Mouse (Mus musculus) midbrain, embryonic 14.5 days (tissue): ENCODE results near the gene Trim27. TPM values are rescaled to one million over a fixed set of nuclear protein-coding genes. Genes with fewer than 3 reads are reported as not detected.

Experiments used
- ATAC-seq: fragments of 200-750 bp; cut with Nextera tagmentation; 2 replicates; pipeline ENCODE4 v1.8.0; 2017; ENCODE audit warnings: moderate number of reproducible peaks, moderate library complexity; ENCODE audit not compliant: low FRiP score, low TSS enrichment
- DNase-seq: peaks from one replicate; pipeline ENCODE4 v3.0.0-alpha.2; 2015
- H3K27ac ChIP-seq: fragments of 300-500 bp; sonication (generic); replicated peaks from 2 replicates; pipeline ENCODE4 v1.5.1; 2014; ENCODE audit warnings: mild to moderate bottlenecking, low read depth, low read length, moderate library complexity
- H3K27me3 ChIP-seq: fragments of 300-500 bp; sonication (generic); 2 replicates; pipeline ENCODE4 v1.6.1; 2014; ENCODE audit warnings: low read length, control low read depth, mixed read lengths; ENCODE audit not compliant: control insufficient read depth, insufficient read depth
- H3K36me3 ChIP-seq: fragments of 300-500 bp; sonication (generic); 2 replicates; pipeline ENCODE4 v1.6.1; 2014; ENCODE audit warnings: low read length, control low read depth; ENCODE audit not compliant: control insufficient read depth, insufficient read depth
- H3K4me1 ChIP-seq: fragments of 300-500 bp; sonication (generic); 2 replicates; pipeline ENCODE4 v1.6.1; 2014; ENCODE audit warnings: mild to moderate bottlenecking, antibody characterized with exemption, low read length, control low read depth; ENCODE audit not compliant: control insufficient read depth, insufficient read depth
- H3K4me2 ChIP-seq: fragments of 300-500 bp; sonication (generic); 2 replicates; pipeline ENCODE4 v1.6.1; 2014; ENCODE audit warnings: mild to moderate bottlenecking, low read length, moderate library complexity
- H3K4me3 ChIP-seq: fragments of 300-500 bp; sonication (generic); replicated peaks from 2 replicates; pipeline ENCODE4 v1.5.1; 2014; ENCODE audit warnings: low read depth, low read length
- H3K9ac ChIP-seq: fragments of 300-500 bp; sonication (generic); replicated peaks from 2 replicates; pipeline ENCODE4 v1.6.1; 2014; ENCODE audit warnings: mild to moderate bottlenecking, low read length, moderate library complexity
- H3K9me3 ChIP-seq: fragments of 300-500 bp; sonication (generic); 2 replicates; pipeline ENCODE4 v1.6.1; 2016; ENCODE audit warnings: low read length, control low read depth, mixed read lengths; ENCODE audit not compliant: control insufficient read depth
- WGBS: fragments of 180-500 bp; shearing (Covaris S2); extraction: QIAGEN DNeasy Blood & Tissue Kit; methylation state at CpG from one replicate; pipeline ENCODE4 v1.1.7; 2014; 5-methylcytosine and 5-hydroxymethylcytosine counted together
- polyA plus RNA-seq: library from polyadenylated mRNA; unstranded; fragments of >200 nt; fragmentation: Nextera tagmentation; extraction: Ambion mirVana; gene quantifications from 2 replicates; pipeline ENCODE4 v1.2.1, GENCODE M21; 2014

The Trim27 gene
- polyA plus RNA-seq, 1 experiment from 2014 or later: 84.3 TPM

DNA sequence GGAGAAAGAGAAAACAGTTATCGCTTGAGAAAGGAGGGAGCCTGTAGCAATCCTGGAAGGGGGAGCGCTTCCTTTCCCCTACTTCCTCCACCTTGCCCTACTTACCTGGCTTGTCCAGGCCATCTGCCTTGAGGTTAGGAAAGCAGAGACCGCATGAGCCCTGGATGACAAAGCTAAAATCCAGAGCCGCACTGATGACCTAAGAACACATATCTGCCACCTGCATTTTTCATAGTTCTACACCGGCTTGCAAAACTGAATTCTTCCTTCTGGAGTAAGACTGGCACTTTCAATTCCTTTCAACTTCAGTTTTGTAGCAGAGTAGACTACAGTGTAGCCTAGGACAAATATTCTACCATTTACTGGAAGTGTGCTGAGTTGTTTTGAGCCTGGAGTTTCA, 881 bp upstream of the Trim27 start:
- Histone ChIP-seq H3K4me2 (no peak overlapping the region; the same call in 1 of the 2 replicates), H3K4me3 (no peak overlapping the region), H3K36me3 (peaks cover 13% of the 10 kb centered on the region), H3K9ac (no peak overlapping the region), H3K9me3 (no peaks in the 10 kb centered on the region), H3K27me3 (no peaks in the 10 kb centered on the region), H3K4me1 (peaks cover 19% of the 10 kb centered on the region), H3K27ac (no peak overlapping the region)
- WGBS: 81% methylated on average over 5 of the region's 5 CpGs
- no peak for DNase-seq
- no peak for ATAC-seq

GRCm38 (mm10) chr13:21179724-21180550, 692 bp downstream of the Trim27 start:
- no peaks in the 10 kb centered on the region for H3K9me3 ChIP-seq
- H3K4me3 ChIP-seq: peak overlapping the region; percentile 99
- peaks cover 29% of the 10 kb centered on the region for H3K36me3 ChIP-seq
- peaks cover 19% of the 10 kb centered on the region for H3K4me1 ChIP-seq
- peak overlapping the region; percentile 91 for H3K27ac ChIP-seq
- peak; percentile 94 for ATAC-seq
- H3K4me2 ChIP-seq: peak overlapping the region; percentile 73
- H3K27me3 ChIP-seq: no peaks in the 10 kb centered on the region
- peak overlapping the region; percentile 77 for H3K9ac ChIP-seq
- under 1% methylated on average over 67 of the region's 80 CpGs for WGBS
- peak; percentile 92 for DNase-seq

DNA sequence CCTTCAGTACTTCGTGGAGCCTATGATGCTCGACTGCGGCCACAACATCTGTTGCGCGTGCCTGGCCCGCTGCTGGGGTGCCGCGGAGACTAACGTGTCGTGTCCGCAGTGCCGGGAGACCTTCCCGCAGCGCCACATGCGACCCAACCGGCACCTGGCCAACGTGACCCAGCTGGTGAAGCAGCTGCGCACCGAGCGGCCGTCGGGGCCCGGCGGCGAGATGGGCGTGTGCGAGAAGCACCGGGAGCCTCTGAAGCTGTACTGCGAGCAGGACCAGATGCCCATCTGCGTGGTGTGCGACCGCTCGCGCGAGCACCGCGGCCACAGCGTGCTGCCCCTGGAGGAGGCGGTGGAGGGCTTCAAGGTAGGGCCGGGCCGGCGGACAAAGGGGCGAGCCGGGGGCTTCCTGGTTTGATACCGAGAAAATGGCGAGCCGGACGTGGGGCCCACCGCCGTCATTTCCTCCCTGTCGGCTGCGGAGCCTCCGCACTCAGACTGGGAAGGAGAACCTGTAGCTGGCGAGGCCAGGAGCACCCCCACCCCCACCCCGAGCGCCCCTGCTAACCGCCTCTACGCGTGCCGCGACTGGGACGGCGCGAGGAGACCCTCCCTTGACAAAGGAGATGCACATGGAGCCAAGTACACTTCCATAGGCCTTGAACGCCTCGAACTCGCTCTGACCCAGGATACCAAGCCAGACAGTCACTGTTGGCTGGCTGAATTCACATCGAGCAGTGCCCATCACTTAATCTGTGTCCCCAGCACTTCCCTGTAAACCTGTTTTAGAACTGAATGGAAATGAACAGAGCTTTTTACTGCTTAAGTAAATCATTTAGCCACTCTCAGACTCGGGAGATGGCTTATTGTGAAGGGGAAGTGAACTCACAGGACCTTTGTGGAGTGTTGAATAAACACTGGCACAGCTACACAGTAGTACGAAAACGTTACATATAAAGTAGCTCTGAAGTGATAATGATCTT, 1.6 kb downstream of the Trim27 start:
- peak overlapping the region; percentile 73 for H3K4me2 ChIP-seq

GRCm38 (mm10) chr13:21181996-21182395, 2.8 kb downstream of the Trim27 start:
- H3K27me3 ChIP-seq: no peaks in the 10 kb centered on the region
- peak overlapping the region; percentile 77; the same call in 1 of the 2 replicates for H3K9ac ChIP-seq
- no peak overlapping the region for H3K27ac ChIP-seq
- no peak for ATAC-seq
- peaks cover 49% of the 10 kb centered on the region for H3K36me3 ChIP-seq
- H3K4me1 ChIP-seq: peaks cover 19% of the 10 kb centered on the region
- peak overlapping the region; percentile 99 for H3K4me3 ChIP-seq
- no peak for DNase-seq
- peak overlapping the region; percentile 73 for H3K4me2 ChIP-seq
- 69% methylated on average over 7 of the region's 7 CpGs for WGBS
- no peaks in the 10 kb centered on the region for H3K9me3 ChIP-seq

More for the DNA sequence above, 1.6 kb downstream of the Trim27 start:
- peak overlapping the region; percentile 91 for H3K27ac ChIP-seq
- peak; percentile 43 for ATAC-seq
- 1% methylated on average over 71 of the region's 71 CpGs for WGBS
- peaks cover 19% of the 10 kb centered on the region for H3K4me1 ChIP-seq
- H3K9ac ChIP-seq: peak overlapping the region; percentile 77
- no peaks in the 10 kb centered on the region for H3K9me3 ChIP-seq
- H3K27me3 ChIP-seq: no peaks in the 10 kb centered on the region
- DNase-seq: peak; percentile 74
- peak overlapping the region; percentile 99 for H3K4me3 ChIP-seq
- H3K36me3 ChIP-seq: peaks cover 38% of the 10 kb centered on the region

GRCm38 (mm10) chr13:21183066-21183465, 3.8 kb downstream of the Trim27 start:
- Histone ChIP-seq H3K27me3 (no peaks in the 10 kb centered on the region), H3K9me3 (no peaks in the 10 kb centered on the region), H3K36me3 (peaks cover 59% of the 10 kb centered on the region), H3K9ac (no peak overlapping the region), H3K4me2 (no peak overlapping the region), H3K4me3 (no peak overlapping the region), H3K4me1 (peaks cover 19% of the 10 kb centered on the region), H3K27ac (no peak overlapping the region)
- WGBS: 96% methylated on average over 6 of the region's 6 CpGs
- DNase-seq: no peak
- no peak for ATAC-seq

- peaks cover 18% of the 10 kb centered on the region for H3K4me1 ChIP-seq
- no peaks in the 10 kb centered on the region for H3K9me3 ChIP-seq
- no peak overlapping the region for H3K9ac ChIP-seq
- H3K27ac ChIP-seq: no peak overlapping the region
- no peak for DNase-seq
- H3K4me2 ChIP-seq: no peak overlapping the region
- 97% methylated on average over 7 of the region's 7 CpGs for WGBS
- ATAC-seq: no peak
- no peaks in the 10 kb centered on the region for H3K27me3 ChIP-seq
- H3K4me3 ChIP-seq: no peak overlapping the region
- peaks cover 65% of the 10 kb centered on the region for H3K36me3 ChIP-seq
Observed at GRCm38 (mm10) chr13:21183661-21184060, 4.4 kb downstream of the Trim27 start.

GRCm38 (mm10) chr13:21185521-21185920, 6.3 kb downstream of the Trim27 start:
- H3K27ac ChIP-seq: no peak overlapping the region
- DNase-seq: no peak
- no peak overlapping the region for H3K4me3 ChIP-seq
- peaks cover 84% of the 10 kb centered on the region for H3K36me3 ChIP-seq
- no peak overlapping the region for H3K4me2 ChIP-seq
- H3K4me1 ChIP-seq: peaks cover 12% of the 10 kb centered on the region
- no peak for ATAC-seq
- WGBS: 93% methylated on average over 4 of the region's 4 CpGs
- H3K27me3 ChIP-seq: no peaks in the 10 kb centered on the region
- H3K9me3 ChIP-seq: no peaks in the 10 kb centered on the region
- no peak overlapping the region for H3K9ac ChIP-seq

DNA sequence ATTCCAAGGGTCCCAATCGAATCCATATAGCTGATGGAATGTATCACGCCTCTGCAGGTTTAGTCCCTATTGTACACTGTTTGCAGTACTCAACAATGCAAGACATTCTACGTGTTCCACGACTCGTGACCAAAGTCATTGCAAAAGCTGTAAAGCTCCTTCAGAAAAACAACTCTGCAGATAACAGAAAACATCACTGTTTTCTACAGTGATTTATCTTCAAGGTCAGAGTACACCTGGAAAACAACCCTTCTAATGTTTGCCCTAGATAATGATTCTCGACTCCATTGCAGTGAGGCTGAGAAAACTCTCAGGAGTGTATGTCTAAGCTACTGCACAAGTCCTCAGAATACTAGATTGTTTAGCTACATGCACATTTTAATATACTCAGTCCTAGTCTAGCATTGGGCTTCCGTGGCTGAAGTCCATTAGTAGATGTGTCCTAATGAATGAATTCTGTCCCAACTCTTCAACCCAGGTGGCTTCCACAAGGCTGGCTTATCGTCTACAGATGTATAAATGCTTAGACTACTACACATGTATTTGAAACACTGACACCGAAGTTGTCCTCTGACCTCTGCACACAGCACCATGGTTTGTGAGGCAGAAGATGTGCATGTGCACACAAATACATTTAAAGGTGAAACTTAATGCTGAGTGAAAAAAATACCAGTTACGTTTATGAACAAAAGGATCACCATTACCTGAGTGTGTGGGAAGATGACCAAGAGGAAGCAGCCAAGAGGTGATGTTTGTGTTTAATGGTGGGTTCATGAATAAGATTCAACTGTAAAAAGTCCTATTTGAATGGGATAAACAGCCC, 16.4 kb downstream of the Trim27 start:
- WGBS: 88% methylated on average over 10 of the region's 10 CpGs

More for the DNA sequence above, 16.4 kb downstream of the Trim27 start:
- no peak overlapping the region for H3K9ac ChIP-seq
- no peaks in the 10 kb centered on the region for H3K27me3 ChIP-seq
- H3K4me3 ChIP-seq: no peak overlapping the region
- H3K9me3 ChIP-seq: no peaks in the 10 kb centered on the region
- no peaks in the 10 kb centered on the region for H3K4me1 ChIP-seq
- ATAC-seq (no peak), DNase-seq (no peak)
- no peak overlapping the region for H3K27ac ChIP-seq
- H3K4me2 ChIP-seq: no peak overlapping the region
- H3K36me3 ChIP-seq: peaks cover 48% of the 10 kb centered on the region
